Mouse (Mus musculus): Measurements from ENCODE around the gene Chl1.

The Chl1 gene

DNA sequence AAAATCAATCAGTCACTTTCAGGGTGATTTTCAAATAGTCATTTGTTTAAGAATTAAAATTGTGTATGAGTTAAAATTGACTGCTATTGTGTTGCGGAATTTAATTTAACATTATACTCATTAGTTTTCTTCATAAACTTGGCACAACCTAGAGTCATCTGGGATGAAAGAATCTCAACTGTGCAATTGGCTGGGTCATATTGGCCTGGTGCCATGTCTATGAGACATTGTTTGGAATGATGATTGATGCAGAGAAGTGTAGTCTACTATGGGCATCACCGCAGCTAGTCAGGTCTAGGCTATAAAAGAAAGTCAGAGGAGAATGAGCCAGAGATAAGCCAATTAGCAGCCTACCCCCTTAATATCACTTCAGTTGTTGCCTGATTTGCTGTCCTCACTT is 148.8 kb downstream of the Chl1 start:
- no peak for DNase-seq (ENCODE audit: low read depth in 1 of 2, low spot score in 2 of 2)

GRCm38 (mm10) chr6:103665206-103665605 is 154.8 kb downstream of the Chl1 start:
- no peak for DNase-seq (ENCODE audit: low read depth in 1 of 2, low spot score in 2 of 2)

DNA sequence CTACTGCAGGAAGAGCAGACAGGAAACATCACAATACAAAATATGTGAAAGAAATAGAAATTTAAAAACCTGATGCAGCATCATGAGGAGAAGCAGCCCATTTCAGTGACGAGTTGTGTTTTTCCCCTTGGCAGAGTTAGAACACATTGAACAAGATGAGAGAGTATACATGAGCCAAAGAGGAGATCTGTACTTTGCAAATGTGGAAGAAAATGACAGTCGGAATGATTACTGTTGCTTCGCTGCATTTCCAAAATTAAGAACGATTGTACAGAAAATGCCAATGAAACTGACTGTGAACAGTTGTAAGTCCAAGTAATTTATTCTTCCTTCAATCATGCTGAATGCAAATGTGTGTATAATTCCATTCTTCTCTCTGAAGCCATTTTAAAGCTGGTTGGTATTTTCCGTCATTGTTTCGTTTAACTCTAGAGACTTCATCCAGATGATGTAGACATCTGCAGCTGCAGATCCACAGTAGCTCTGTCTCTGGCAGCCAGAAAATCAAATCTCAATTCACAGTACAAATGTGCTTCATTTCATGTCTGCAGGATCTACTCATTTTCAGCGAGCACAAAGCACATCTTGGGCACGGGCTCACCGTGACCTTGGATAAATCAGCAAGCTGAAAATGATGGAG is 155.4 kb downstream of the Chl1 start:
- DNase-seq (ENCODE audit: low read depth in 1 of 2, low spot score in 2 of 2), result no peak

GRCm38 (mm10) chr6:103673111-103673510 is 162.7 kb downstream of the Chl1 start:
- DNase-seq (ENCODE audit: low read depth in 1 of 2, low spot score in 2 of 2), result no peak

- DNase-seq (ENCODE audit: low read depth in 1 of 2, low spot score in 2 of 2), result no peak
These were observed 163.9 kb downstream of the Chl1 start for GRCm38 (mm10) chr6:103674332-103674731.

GRCm38 (mm10) chr6:103675145-103675544 is 164.8 kb downstream of the Chl1 start:
- no peak for DNase-seq (ENCODE audit: low read depth in 1 of 2, low spot score in 2 of 2)

DNA sequence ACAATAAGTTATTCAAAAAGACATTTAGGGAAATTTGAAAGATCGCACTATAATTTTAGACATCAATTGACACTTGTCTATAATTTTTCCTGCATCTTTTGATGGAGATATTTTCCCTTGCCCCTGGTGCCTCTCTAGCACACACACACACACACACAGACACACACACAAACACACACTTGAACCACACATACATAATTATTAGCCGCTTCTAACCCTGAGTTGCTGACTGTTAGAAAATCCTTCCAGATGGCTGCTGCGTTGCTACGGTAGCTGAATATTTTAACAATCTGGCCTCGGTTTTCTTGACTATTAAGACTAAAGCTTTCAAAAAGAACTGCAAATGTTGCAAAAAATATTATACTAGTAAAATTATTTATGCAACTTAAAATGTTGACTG is 166.3 kb downstream of the Chl1 start:
- no peak for DNase-seq (ENCODE audit: low read depth in 1 of 2, low spot score in 2 of 2)

DNA sequence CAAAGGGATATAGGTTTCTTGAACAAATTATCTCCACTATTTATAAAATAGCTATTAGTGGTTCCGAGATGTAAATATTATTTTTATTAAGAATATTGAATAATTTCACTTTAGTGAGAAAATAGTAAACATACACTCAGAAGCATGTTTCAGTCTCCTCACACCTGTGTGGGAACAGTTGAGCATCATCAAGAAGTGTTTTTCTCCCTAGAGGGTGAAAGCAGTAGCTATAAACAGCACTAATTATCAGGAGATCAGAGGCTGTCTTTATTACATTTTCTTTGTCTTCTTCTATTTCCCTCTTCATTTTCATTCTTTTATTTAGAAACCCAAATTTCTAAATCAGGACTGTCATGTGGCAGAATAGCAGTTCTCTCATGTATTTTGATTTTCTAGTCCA is 166.7 kb downstream of the Chl1 start:
- DNase-seq (ENCODE audit: low read depth in 1 of 2, low spot score in 2 of 2), result no peak

- no peak for DNase-seq (ENCODE audit: low read depth in 1 of 2, low spot score in 2 of 2)
These were observed 172.6 kb downstream of the Chl1 start for GRCm38 (mm10) chr6:103682854-103683574.

DNA sequence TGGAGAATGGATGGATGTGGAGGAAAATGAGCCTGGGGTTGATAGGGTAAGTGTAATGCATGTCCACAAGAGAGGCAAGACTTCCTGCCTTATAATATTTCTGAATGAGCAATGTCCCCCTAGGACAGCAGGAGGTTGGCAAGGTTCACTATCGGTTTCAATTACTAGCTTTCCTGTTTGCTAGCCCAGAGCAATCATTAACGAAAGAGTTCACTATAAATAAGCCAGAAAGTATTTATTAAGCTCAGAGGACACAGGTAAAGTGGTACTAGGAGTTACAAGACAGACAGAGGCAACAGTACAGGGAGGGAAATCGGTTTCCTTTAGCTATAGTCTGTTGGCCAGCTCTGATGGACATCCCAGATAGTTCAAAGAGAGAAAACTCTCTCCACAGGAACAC is 182.1 kb downstream of the Chl1 start:
- DNase-seq (ENCODE audit: low read depth in 1 of 2, low spot score in 2 of 2), result no peak

GRCm38 (mm10) chr6:103697349-103698028 is 187.1 kb downstream of the Chl1 start:
- DNase-seq (ENCODE audit: low read depth in 1 of 2, low spot score in 2 of 2), result no peak

GRCm38 (mm10) chr6:103699482-103699881 is 189.1 kb downstream of the Chl1 start:
- no peak for DNase-seq (ENCODE audit: low read depth in 1 of 2, low spot score in 2 of 2)

GRCm38 (mm10) chr6:103699895-103700294 is 189.5 kb downstream of the Chl1 start:
- DNase-seq (ENCODE audit: low read depth in 1 of 2, low spot score in 2 of 2), result no peak

DNA sequence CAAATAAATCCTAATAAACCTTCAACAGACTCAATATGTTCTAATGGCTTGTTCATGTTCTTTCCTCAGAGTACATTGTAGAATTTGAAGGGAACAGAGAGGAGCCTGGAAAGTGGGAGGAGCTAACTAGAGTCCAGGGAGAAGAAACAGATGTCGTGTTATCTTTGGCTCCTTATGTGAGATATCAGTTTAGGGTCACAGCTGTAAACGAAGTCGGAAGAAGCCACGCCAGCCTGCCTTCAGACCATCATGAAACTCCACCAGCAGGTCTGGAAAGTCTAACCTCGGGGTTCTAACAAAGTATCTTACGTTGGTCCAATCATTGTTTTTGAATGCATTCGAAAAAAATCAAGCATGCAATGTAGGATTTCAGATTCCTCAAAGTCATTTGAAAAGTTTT is 189.9 kb downstream of the Chl1 start:
- DNase-seq (ENCODE audit: low read depth in 1 of 2, low spot score in 2 of 2), result no peak

- DNase-seq (ENCODE audit: low read depth in 1 of 2, low spot score in 2 of 2), result no peak
These were observed 196.0 kb downstream of the Chl1 start for GRCm38 (mm10) chr6:103706366-103706765.

GRCm38 (mm10) chr6:103739291-103739690 is 228.9 kb downstream of the Chl1 start:
- DNase-seq (ENCODE audit: low read depth in 1 of 2, low spot score in 2 of 2), result no peak

DNA sequence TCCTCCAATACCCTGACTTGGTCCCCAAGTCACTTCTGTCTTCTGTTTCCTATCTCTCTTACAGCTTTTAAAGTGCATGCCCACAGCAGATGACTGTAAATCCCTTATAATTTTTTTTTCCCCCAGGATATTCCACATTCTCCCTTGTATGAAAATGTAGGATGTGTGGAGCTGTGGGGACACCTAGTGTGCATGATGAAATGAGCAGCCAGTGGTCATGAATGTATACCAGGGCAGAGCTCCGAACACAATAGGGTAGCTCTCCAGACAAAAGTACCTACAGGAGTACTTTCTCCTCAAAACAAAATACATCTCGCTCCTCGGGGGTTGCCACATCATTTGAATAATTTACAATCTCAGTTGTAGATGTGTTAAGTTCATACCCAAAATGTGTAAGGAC is 232.4 kb downstream of the Chl1 start:
- no peak for DNase-seq (ENCODE audit: low read depth in 1 of 2, low spot score in 2 of 2)

GRCm38 (mm10) chr6:103746103-103746502 is 235.7 kb downstream of the Chl1 start:
- DNase-seq (ENCODE audit: low read depth in 1 of 2, low spot score in 2 of 2), result no peak

DNA sequence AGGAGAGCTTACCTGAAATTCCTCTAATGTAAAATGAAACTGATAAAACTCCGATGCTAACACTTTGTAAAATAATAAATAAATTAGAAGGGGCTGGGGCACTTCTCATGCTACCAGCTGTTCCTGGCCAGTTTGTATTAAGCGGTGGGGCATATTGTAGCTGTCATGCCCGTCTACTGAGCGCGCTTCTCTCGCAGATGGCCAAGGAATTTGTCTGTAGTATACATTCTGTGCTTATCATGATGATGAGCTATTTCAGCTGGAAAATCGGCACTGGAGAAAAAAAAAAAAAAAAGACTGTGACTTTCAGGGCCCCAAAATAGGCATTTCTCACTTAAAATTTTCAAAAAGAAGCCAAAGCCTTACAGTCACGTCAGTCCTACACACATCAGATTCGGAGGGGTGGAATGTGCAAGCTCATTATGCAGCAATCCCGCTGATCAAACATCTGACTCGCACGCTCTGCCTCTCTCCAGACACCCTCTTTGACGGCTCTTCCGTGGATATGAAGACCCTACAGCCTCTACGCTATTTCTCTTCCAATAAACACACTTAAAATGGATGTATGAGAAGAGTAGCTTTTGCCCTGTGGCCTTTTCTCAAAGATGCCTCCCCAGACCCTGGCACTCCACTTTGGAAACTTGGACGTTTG is 238.9 kb downstream of the Chl1 start:
- DNase-seq (ENCODE audit: low read depth in 1 of 2, low spot score in 2 of 2), result no peak

- DNase-seq (ENCODE audit: low read depth in 1 of 2, low spot score in 2 of 2), result no peak
These were observed 243.5 kb downstream of the Chl1 start for GRCm38 (mm10) chr6:103753891-103754290.

- DNase-seq (ENCODE audit: low read depth in 1 of 2, low spot score in 2 of 2), result no peak
These were observed 256.4 kb downstream of the Chl1 start for GRCm38 (mm10) chr6:103766830-103767229.

DNA sequence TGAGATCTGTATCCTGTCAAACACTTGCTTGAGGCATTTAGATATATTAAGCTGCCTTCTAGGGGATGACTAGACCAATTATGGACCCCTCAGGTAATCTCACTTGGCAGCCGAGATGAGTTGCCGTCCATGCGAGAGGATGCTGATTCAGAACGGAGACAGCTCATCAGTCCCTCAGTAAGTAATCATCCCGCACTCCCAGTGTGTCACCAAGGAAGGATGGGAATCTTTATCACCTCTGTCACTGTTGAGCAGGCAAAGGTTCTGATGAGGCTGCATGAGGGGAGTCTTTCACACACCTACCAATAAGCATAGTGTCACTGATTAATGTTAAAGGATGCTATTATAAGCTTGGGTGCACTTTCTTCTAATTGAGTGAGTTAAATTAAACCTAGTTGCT is 270.7 kb downstream of the Chl1 start:
- no peak for DNase-seq (ENCODE audit: low read depth in 1 of 2, low spot score in 2 of 2)
